Mouse (Mus musculus): ENCODE data around the gene Zkscan7. TPM values are rescaled to one million over a fixed set of nuclear protein-coding genes. Genes with fewer than 3 reads are reported as not detected.

Zkscan7 gene
- polyA plus RNA-seq, 1 experiment from 2014 or later, result 2.7 TPM

DNA sequence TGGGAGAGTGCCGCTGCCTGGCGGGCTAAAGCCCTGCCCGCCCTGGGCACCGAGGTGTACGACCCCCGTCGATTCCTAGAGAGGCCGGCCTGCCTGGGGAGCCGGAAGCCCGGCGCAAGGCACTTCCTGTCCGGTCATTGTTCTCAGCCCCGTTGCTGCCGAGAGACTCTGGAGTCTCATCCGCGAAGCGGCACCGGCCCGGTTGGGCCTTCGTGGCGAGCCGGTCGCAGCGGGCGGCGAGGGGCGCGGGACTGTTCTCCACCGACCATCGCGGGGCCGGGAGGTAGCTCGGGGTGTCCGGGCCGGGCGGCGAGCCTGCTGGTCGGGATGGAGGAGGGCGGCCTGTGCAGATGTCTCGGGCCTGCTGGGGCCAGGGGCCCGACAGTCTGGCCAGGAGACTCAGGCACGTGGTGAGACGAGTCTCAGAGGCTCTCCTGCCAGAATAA lies 37.5 kb downstream of the Zkscan7 start, which contains the start of gene Zfp105:
TSS of gene Zfp105 (plus strand) at position 137 of the 446 bp plus-strand sequence.
- DNase-seq (ENCODE audit: low spot score), result peak; percentile 90
- under 1% methylated on average over 43 of the region's 43 CpGs for WGBS

DNA sequence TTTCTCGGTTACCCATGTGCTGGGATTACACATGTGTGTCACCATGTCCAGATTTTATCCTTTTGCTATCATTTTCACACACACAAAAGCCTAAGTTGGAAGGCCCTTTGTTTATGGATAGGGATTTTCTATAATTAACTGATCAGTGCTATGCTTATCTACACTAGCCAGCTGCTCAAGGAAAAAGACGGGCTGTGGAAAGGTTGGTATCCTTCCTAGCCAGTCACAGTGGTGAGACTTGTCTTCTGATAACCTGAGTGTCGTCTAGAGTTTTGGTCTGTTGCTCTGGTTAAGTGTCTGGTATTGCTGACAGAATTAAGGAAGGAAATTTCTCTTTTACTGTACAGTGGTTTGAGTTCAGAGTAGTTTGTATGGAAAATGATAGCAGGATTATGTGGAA lies 43.4 kb downstream of the Zkscan7 start:
- no peak overlapping the region for H3K9ac ChIP-seq (replicated peaks; ENCODE audit: low read depth)
- peaks cover under 1% of the 10 kb centered on the region; the same call in 1 of the 2 replicates for H3K4me1 ChIP-seq (ENCODE audit: insufficient read depth, low read depth, low read length)
- H3K4me2 ChIP-seq (replicated peaks; ENCODE audit: low read depth, low read length), result no peak overlapping the region
- H3K36me3 ChIP-seq (ENCODE audit: insufficient read depth, low read length), result peaks cover 55% of the 10 kb centered on the region; the same call in 1 of the 2 replicates
- no peaks in the 10 kb centered on the region for H3K27me3 ChIP-seq (replicated peaks; ENCODE audit: insufficient read depth, low read length)
- 94% methylated on average over 3 of the region's 3 CpGs for WGBS
- ATAC-seq, result no peak
- no peak overlapping the region for H3K4me3 ChIP-seq (ENCODE audit: low read depth, low read length)
- no peak for DNase-seq (ENCODE audit: low spot score)
- H3K9me3 ChIP-seq (ENCODE audit: low read length), result no peaks in the 10 kb centered on the region
- TF ChIP-seq CTCF (IDR thresholded peaks at IDR 0.05), result no peak
- no peak for TF ChIP-seq EP300 (IDR thresholded peaks at IDR 0.05)
- H3K27ac ChIP-seq (ENCODE audit: low read length), result no peak overlapping the region

More for the DNA sequence above, 37.5 kb downstream of the Zkscan7 start, which contains the start of gene Zfp105:
- Histone ChIP-seq H3K27me3 (replicated peaks; ENCODE audit: insufficient read depth, low read length) (no peaks in the 10 kb centered on the region), H3K4me3 (ENCODE audit: low read depth, low read length) (peak within 1 kb of the TSS; percentile 61), H3K4me2 (replicated peaks; ENCODE audit: low read depth, low read length) (peak within 1 kb of the TSS; percentile 64), H3K27ac (ENCODE audit: low read length) (no peak within 1 kb of the TSS), H3K9me3 (ENCODE audit: low read length) (no peaks in the 10 kb centered on the region), H3K9ac (replicated peaks; ENCODE audit: low read depth) (peak within 1 kb of the TSS; percentile 70), H3K36me3 (ENCODE audit: insufficient read depth, low read length) (peaks cover 23% of the 10 kb centered on the region; the same call in 1 of the 2 replicates), H3K4me1 (ENCODE audit: insufficient read depth, low read depth, low read length) (peaks cover 7% of the 10 kb centered on the region; the same call in 1 of the 2 replicates)
- TF ChIP-seq CTCF (IDR thresholded peaks at IDR 0.05), result no peak; the same call in none of the 2 replicates
- no peak for TF ChIP-seq EP300 (IDR thresholded peaks at IDR 0.05)
- ATAC-seq, result peak; percentile 98

Other genes with a start within 250 kb of the Zkscan7 start
- 0.05 and 0.16 TPM in 2 replicates for gene Topaz1, start 138.3 kb upstream of the Zkscan7 start, polyA plus RNA-seq (2015; fragmentation: Nextera tagmentation; extraction: Ambion mirVana)
- 4.7 and 5.0 TPM in 2 replicates for gene Tcaim, start 80.1 kb upstream of the Zkscan7 start, polyA plus RNA-seq (2015; fragmentation: Nextera tagmentation; extraction: Ambion mirVana)
- 0.24 and 0.33 TPM in 2 replicates for gene Gm35549, start 41.6 kb upstream of the Zkscan7 start, polyA plus RNA-seq (2015; fragmentation: Nextera tagmentation; extraction: Ambion mirVana)
- gene Zfp445, start 19.7 kb upstream of the Zkscan7 start, polyA plus RNA-seq (2015; fragmentation: Nextera tagmentation; extraction: Ambion mirVana), result 21.7 and 25.4 TPM in 2 replicates
- gene Zfp105, start 37.4 kb downstream of the Zkscan7 start, polyA plus RNA-seq (2015; fragmentation: Nextera tagmentation; extraction: Ambion mirVana), result 9.6 and 11.0 TPM in 2 replicates
- gene 1110059G10Rik, start 65.3 kb downstream of the Zkscan7 start, polyA plus RNA-seq (2015; fragmentation: Nextera tagmentation; extraction: Ambion mirVana), result 39.2 and 42.5 TPM in 2 replicates
- gene Kif15, start 65.4 kb downstream of the Zkscan7 start, polyA plus RNA-seq (2015; fragmentation: Nextera tagmentation; extraction: Ambion mirVana), result 3.5 and 4.6 TPM in 2 replicates
- gene Tmem42, start 135.6 kb downstream of the Zkscan7 start, polyA plus RNA-seq (2015; fragmentation: Nextera tagmentation; extraction: Ambion mirVana), result 44.7 and 55.7 TPM in 2 replicates
- 1.1 and 1.2 TPM in 2 replicates for gene Tgm4, start 149.0 kb downstream of the Zkscan7 start, polyA plus RNA-seq (2015; fragmentation: Nextera tagmentation; extraction: Ambion mirVana)
- 127 and 130 TPM in 2 replicates for gene Zdhhc3, start 227.5 kb downstream of the Zkscan7 start, polyA plus RNA-seq (2015; fragmentation: Nextera tagmentation; extraction: Ambion mirVana)
- 139 and 145 TPM in 2 replicates for gene Exosc7, start 227.5 kb downstream of the Zkscan7 start, polyA plus RNA-seq (2015; fragmentation: Nextera tagmentation; extraction: Ambion mirVana)

Measured in lung, postnatal 0 days (tissue).